Mouse (Mus musculus) hindbrain, embryonic 13.5 days (tissue): ENCODE data around the gene Pnpla6. TPM values are rescaled to one million over a fixed set of nuclear protein-coding genes. Genes with fewer than 3 reads are reported as not detected.

Experiments
- ATAC-seq: fragments of 200-750 bp; cut with Nextera tagmentation; 2 replicates; pipeline ENCODE4 v1.8.0; 2017; ENCODE audit warnings: moderate TSS enrichment; ENCODE audit not compliant: low FRiP score
- H3K27ac ChIP-seq: fragments of 300-500 bp; sonication (generic); 2 replicates; pipeline ENCODE4 v1.5.1; 2015; ENCODE audit warnings: inconsistent platforms, mild to moderate bottlenecking, moderate library complexity
- H3K27me3 ChIP-seq: fragments of 300-500 bp; sonication (generic); 2 replicates; pipeline ENCODE4 v1.6.1; 2015; ENCODE audit warnings: mild to moderate bottlenecking, inconsistent platforms
- H3K36me3 ChIP-seq: fragments of 300-500 bp; sonication (generic); 2 replicates; pipeline ENCODE4 v1.6.1; 2015; ENCODE audit warnings: mild to moderate bottlenecking, inconsistent platforms
- H3K4me1 ChIP-seq: fragments of 300-500 bp; sonication (generic); replicated peaks from 2 replicates; pipeline ENCODE4 v1.6.1; 2015; ENCODE audit warnings: inconsistent platforms
- H3K4me2 ChIP-seq: fragments of 300-500 bp; sonication (generic); 2 replicates; pipeline ENCODE4 v1.6.1; 2015; ENCODE audit warnings: inconsistent platforms, mild to moderate bottlenecking, moderate library complexity
- H3K4me3 ChIP-seq: fragments of 300-500 bp; sonication (generic); 2 replicates; pipeline ENCODE4 v1.5.1; 2015; ENCODE audit warnings: mild to moderate bottlenecking, inconsistent platforms
- H3K9ac ChIP-seq: fragments of 300-500 bp; sonication (generic); 2 replicates; pipeline ENCODE4 v1.6.1; 2015; ENCODE audit warnings: mild to moderate bottlenecking, inconsistent platforms
- H3K9me3 ChIP-seq: fragments of 300-500 bp; sonication (generic); 2 replicates; pipeline ENCODE4 v1.6.1; 2016; ENCODE audit warnings: inconsistent platforms
- WGBS: fragments of 180-500 bp; shearing (Covaris S2); methylation state at CpG from one replicate; pipeline ENCODE4 v1.1.7; 2015; 5-methylcytosine and 5-hydroxymethylcytosine counted together
- polyA plus RNA-seq: library from polyadenylated mRNA; unstranded; fragments of >200 nt; fragmentation: Nextera tagmentation; extraction: Ambion mirVana; gene quantifications from 2 replicates; pipeline ENCODE4 v1.2.1, GENCODE M21; 2015

Pnpla6 gene
- polyA plus RNA-seq, 1 experiment from 2014 or later = 34.8 TPM

GRCm38 (mm10) chr8:3492901-3493844 lies 22.0 kb upstream of the Pnpla6 start, which contains the start of gene Zfp358:
TSS of gene Zfp358 (plus strand) at chr8:3493138.
- Histone ChIP-seq H3K36me3 (peaks cover 34% of the 10 kb centered on the region), H3K4me2 (peak within 1 kb of the TSS; percentile 84)
- WGBS = 1% methylated on average over 56 of the region's 64 CpGs

GRCm38 (mm10) chr8:3493845-3494208 lies 21.4 kb upstream of the Pnpla6 start:
- H3K4me1 ChIP-seq = peaks cover 41% of the 10 kb centered on the region
- H3K4me3 ChIP-seq = peak overlapping the region; percentile 84
- H3K9ac ChIP-seq = peak overlapping the region; percentile 99
- no peaks in the 10 kb centered on the region for H3K27me3 ChIP-seq
- 42% methylated on average over 6 of the region's 6 CpGs for WGBS
- ATAC-seq = peak; percentile 19
- H3K36me3 ChIP-seq = peaks cover 34% of the 10 kb centered on the region
- H3K4me2 ChIP-seq = peak overlapping the region; percentile 84
- H3K27ac ChIP-seq = peak overlapping the region; percentile 92
- H3K9me3 ChIP-seq = peaks cover 7% of the 10 kb centered on the region; the same call in 1 of the 2 replicates

More at GRCm38 (mm10) chr8:3492901-3493844, 22.0 kb upstream of the Pnpla6 start, which contains the start of gene Zfp358:
- H3K9me3 ChIP-seq = peaks cover 7% of the 10 kb centered on the region; the same call in 1 of the 2 replicates
- no peaks in the 10 kb centered on the region for H3K27me3 ChIP-seq
- peaks cover 39% of the 10 kb centered on the region for H3K4me1 ChIP-seq
- peak within 1 kb of the TSS; percentile 92 for H3K27ac ChIP-seq
- ATAC-seq = peak; percentile 89
- peak within 1 kb of the TSS; percentile 84 for H3K4me3 ChIP-seq
- peak within 1 kb of the TSS; percentile 99 for H3K9ac ChIP-seq

GRCm38 (mm10) chr8:3495578-3496427 lies 19.4 kb upstream of the Pnpla6 start:
- H3K4me1 ChIP-seq = peaks cover 53% of the 10 kb centered on the region
- H3K4me3 ChIP-seq = no peak overlapping the region
- no peak overlapping the region for H3K9ac ChIP-seq
- no peak overlapping the region for H3K27ac ChIP-seq
- peaks cover 7% of the 10 kb centered on the region; the same call in 1 of the 2 replicates for H3K9me3 ChIP-seq
- peaks cover 34% of the 10 kb centered on the region for H3K36me3 ChIP-seq
- no peaks in the 10 kb centered on the region for H3K27me3 ChIP-seq
- 97% methylated on average over 44 of the region's 44 CpGs for WGBS
- no peak for ATAC-seq
- no peak overlapping the region for H3K4me2 ChIP-seq

- H3K36me3 ChIP-seq = peaks cover 34% of the 10 kb centered on the region
- ATAC-seq = no peak
- H3K27me3 ChIP-seq = no peaks in the 10 kb centered on the region
- WGBS = 91% methylated on average over 15 of the region's 15 CpGs
- peaks cover 7% of the 10 kb centered on the region; the same call in 1 of the 2 replicates for H3K9me3 ChIP-seq
- no peak overlapping the region for H3K4me2 ChIP-seq
- no peak overlapping the region for H3K4me3 ChIP-seq
- peak overlapping the region; percentile 53; the same call in 1 of the 2 replicates for H3K9ac ChIP-seq
- H3K4me1 ChIP-seq = peaks cover 59% of the 10 kb centered on the region
- no peak overlapping the region for H3K27ac ChIP-seq
Observed at GRCm38 (mm10) chr8:3496428-3496748, 18.8 kb upstream of the Pnpla6 start.

- ATAC-seq = no peak
- Histone ChIP-seq H3K9ac (no peak overlapping the region), H3K36me3 (peaks cover 34% of the 10 kb centered on the region), H3K4me2 (no peak overlapping the region), H3K27ac (no peak overlapping the region), H3K4me1 (peaks cover 70% of the 10 kb centered on the region), H3K4me3 (no peak overlapping the region), H3K9me3 (peaks cover 7% of the 10 kb centered on the region; the same call in 1 of the 2 replicates), H3K27me3 (no peaks in the 10 kb centered on the region)
- 93% methylated on average over 3 of the region's 3 CpGs for WGBS
Observed at GRCm38 (mm10) chr8:3498583-3498982, 16.6 kb upstream of the Pnpla6 start.

GRCm38 (mm10) chr8:3499751-3500150 lies 15.4 kb upstream of the Pnpla6 start:
- Histone ChIP-seq H3K4me1 (peaks cover 59% of the 10 kb centered on the region), H3K9me3 (peaks cover 7% of the 10 kb centered on the region; the same call in 1 of the 2 replicates), H3K27me3 (no peaks in the 10 kb centered on the region), H3K27ac (peak overlapping the region; percentile 92), H3K9ac (peak overlapping the region; percentile 83), H3K36me3 (peaks cover 32% of the 10 kb centered on the region), H3K4me3 (peak overlapping the region; percentile 75), H3K4me2 (peak overlapping the region; percentile 82)
- WGBS = 9% methylated on average over 8 of the region's 8 CpGs
- ATAC-seq = peak; percentile 29; the same call in 1 of the 2 replicates

GRCm38 (mm10) chr8:3500235-3501090 lies 14.7 kb upstream of the Pnpla6 start, which contains the start of gene Mcoln1:
TSS of gene Mcoln1 (plus strand) at chr8:3500457.
- H3K9me3 ChIP-seq = peaks cover 7% of the 10 kb centered on the region; the same call in 1 of the 2 replicates
- under 1% methylated on average over 70 of the region's 70 CpGs for WGBS
- ATAC-seq = peak; percentile 91
- H3K27ac ChIP-seq = peak within 1 kb of the TSS; percentile 92
- H3K4me3 ChIP-seq = peak within 1 kb of the TSS; percentile 75
- no peaks in the 10 kb centered on the region for H3K27me3 ChIP-seq
- peaks cover 30% of the 10 kb centered on the region for H3K36me3 ChIP-seq
- peak within 1 kb of the TSS; percentile 88 for H3K9ac ChIP-seq
- H3K4me1 ChIP-seq = peaks cover 55% of the 10 kb centered on the region
- H3K4me2 ChIP-seq = peak within 1 kb of the TSS; percentile 82

GRCm38 (mm10) chr8:3502217-3502616 lies 13.0 kb upstream of the Pnpla6 start:
- H3K4me1 ChIP-seq = peaks cover 40% of the 10 kb centered on the region
- peak overlapping the region; percentile 88; the same call in 1 of the 2 replicates for H3K9ac ChIP-seq
- 82% methylated on average over 4 of the region's 4 CpGs for WGBS
- H3K4me3 ChIP-seq = no peak overlapping the region
- peaks cover 29% of the 10 kb centered on the region for H3K36me3 ChIP-seq
- no peak for ATAC-seq
- no peaks in the 10 kb centered on the region for H3K9me3 ChIP-seq
- H3K27ac ChIP-seq = no peak overlapping the region
- H3K4me2 ChIP-seq = no peak overlapping the region
- no peaks in the 10 kb centered on the region for H3K27me3 ChIP-seq

GRCm38 (mm10) chr8:3507979-3508754 lies 7.0 kb upstream of the Pnpla6 start:
- Histone ChIP-seq H3K4me3 (no peak overlapping the region), H3K27me3 (no peaks in the 10 kb centered on the region), H3K4me1 (no peaks in the 10 kb centered on the region), H3K9ac (no peak overlapping the region), H3K4me2 (no peak overlapping the region), H3K27ac (no peak overlapping the region), H3K36me3 (peaks cover 80% of the 10 kb centered on the region), H3K9me3 (no peaks in the 10 kb centered on the region)
- no peak for ATAC-seq
- 86% methylated on average over 6 of the region's 6 CpGs for WGBS

- Histone ChIP-seq H3K4me2 (peak overlapping the region; percentile 86), H3K9me3 (no peaks in the 10 kb centered on the region), H3K36me3 (peaks cover 41% of the 10 kb centered on the region), H3K27ac (peak overlapping the region; percentile 84), H3K4me3 (peak overlapping the region; percentile 56), H3K27me3 (no peaks in the 10 kb centered on the region), H3K4me1 (peaks cover 19% of the 10 kb centered on the region), H3K9ac (peak overlapping the region; percentile 74)
- no peak for ATAC-seq
- 36% methylated on average over 13 of the region's 13 CpGs for WGBS
Observed at GRCm38 (mm10) chr8:3514681-3515247, 420 bp upstream of the Pnpla6 start.
